Mouse (Mus musculus) midbrain, embryonic 11.5 days (tissue): Measurements from ENCODE around the gene C1qc. TPM values are rescaled to one million over a fixed set of nuclear protein-coding genes. Genes with fewer than 3 reads are reported as not detected.
A peak's percentile ranks its signal among the peaks of the same experiment; 100 is the strongest.

Experiments
- ATAC-seq: fragments of 200-750 bp; cut with Nextera tagmentation; 2 replicates; pipeline ENCODE4 v1.8.0; 2017; ENCODE audit warnings: moderate TSS enrichment, moderate library complexity; ENCODE audit not compliant: low FRiP score
- DNase-seq: peaks from one replicate; pipeline ENCODE4 v3.0.0; 2015; ENCODE audit warnings: low spot score; ENCODE audit errors: missing footprints
- H3K27ac ChIP-seq: fragments of 300-500 bp; sonication (generic); 2 replicates; pipeline ENCODE4 v1.5.1; 2014; ENCODE audit warnings: low read depth, low read length
- H3K27me3 ChIP-seq: fragments of 300-500 bp; sonication (generic); 2 replicates; pipeline ENCODE4 v1.6.1; 2014; ENCODE audit warnings: mild to moderate bottlenecking, low read length, moderate library complexity, mixed read lengths; ENCODE audit not compliant: control insufficient read depth, insufficient read depth
- H3K36me3 ChIP-seq: fragments of 300-500 bp; sonication (generic); 2 replicates; pipeline ENCODE4 v1.6.1; 2014; ENCODE audit warnings: mild to moderate bottlenecking, low read length, moderate library complexity, mixed read lengths; ENCODE audit not compliant: control insufficient read depth, insufficient read depth
- H3K4me1 ChIP-seq: fragments of 300-500 bp; sonication (generic); 2 replicates; pipeline ENCODE4 v1.6.1; 2014; ENCODE audit warnings: low read length; ENCODE audit not compliant: control insufficient read depth, insufficient read depth
- H3K4me2 ChIP-seq: fragments of 300-500 bp; sonication (generic); 2 replicates; pipeline ENCODE4 v1.6.1; 2014; ENCODE audit warnings: mild to moderate bottlenecking, moderate library complexity
- H3K4me3 ChIP-seq: fragments of 300-500 bp; sonication (generic); 2 replicates; pipeline ENCODE4 v1.5.1; 2014; ENCODE audit warnings: low read depth, low read length
- H3K9ac ChIP-seq: fragments of 300-500 bp; sonication (generic); 2 replicates; pipeline ENCODE4 v1.6.1; 2014; ENCODE audit warnings: low read length
- H3K9me3 ChIP-seq: fragments of 300-500 bp; sonication (generic); 2 replicates; pipeline ENCODE4 v1.6.1; 2016; ENCODE audit warnings: low read length; ENCODE audit not compliant: control insufficient read depth
- WGBS: fragments of 180-500 bp; shearing (Covaris S2); extraction: QIAGEN DNeasy Blood & Tissue Kit; methylation state at CpG from one replicate; pipeline ENCODE4 v1.1.7; 2014; 5-methylcytosine and 5-hydroxymethylcytosine counted together
- polyA plus RNA-seq: library from polyadenylated mRNA; unstranded; fragments of >200 nt; fragmentation: Nextera tagmentation; extraction: Ambion mirVana; gene quantifications from 2 replicates; pipeline ENCODE4 v1.2.1, GENCODE M21; 2014

Gene C1qc
- polyA plus RNA-seq, 1 experiment from 2014 or later, result 18.9 TPM

DNA sequence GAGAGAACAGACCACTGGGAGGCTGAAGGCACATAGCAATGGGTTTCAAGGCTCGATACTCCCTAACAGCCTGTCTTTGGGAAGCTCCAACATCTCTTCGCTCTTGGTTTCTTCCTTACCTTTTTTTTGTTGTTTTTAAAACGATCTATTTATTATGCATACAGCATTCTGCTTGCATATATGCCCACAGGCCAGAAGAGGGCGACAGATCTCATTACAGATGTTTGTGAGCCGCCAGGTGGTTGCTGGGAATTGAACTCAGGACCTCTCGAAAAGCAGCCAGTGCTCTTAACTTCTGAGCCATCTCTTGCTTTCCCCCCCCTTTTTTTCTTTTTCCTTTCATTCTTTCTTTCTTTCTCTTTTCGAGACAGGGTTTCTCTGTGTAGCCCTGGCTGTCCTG is 6.3 kb upstream of the C1qc start:
- peaks cover 5% of the 10 kb centered on the region; the same call in 1 of the 2 replicates for H3K4me1 ChIP-seq
- no peak overlapping the region for H3K27ac ChIP-seq
- no peak for ATAC-seq
- peaks cover 26% of the 10 kb centered on the region for H3K27me3 ChIP-seq
- H3K9me3 ChIP-seq, result no peaks in the 10 kb centered on the region
- WGBS, result 70% methylated on average over 7 of the region's 7 CpGs
- no peak overlapping the region for H3K4me3 ChIP-seq
- H3K9ac ChIP-seq, result no peak overlapping the region
- no peak for DNase-seq
- H3K36me3 ChIP-seq, result no peaks in the 10 kb centered on the region
- no peak overlapping the region for H3K4me2 ChIP-seq

DNA sequence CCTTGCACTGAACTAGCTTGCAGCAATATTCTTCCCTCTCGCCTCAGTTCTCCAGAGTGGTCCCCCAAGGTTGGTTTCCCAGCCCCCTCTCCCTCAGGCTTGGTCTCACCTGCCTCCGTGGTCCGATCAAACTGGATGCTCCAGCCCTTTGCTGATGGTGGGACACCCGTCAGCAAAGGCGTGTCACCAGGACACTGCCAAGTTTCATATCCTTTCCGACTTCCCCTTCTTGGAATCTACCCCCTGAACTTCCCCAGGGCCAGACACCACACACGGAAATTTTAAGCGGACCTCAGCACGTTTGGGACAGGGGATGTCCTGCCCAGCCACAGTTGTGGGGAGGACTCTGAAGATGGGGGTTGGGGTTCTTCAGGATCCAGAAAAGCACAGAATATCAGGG is 5.8 kb upstream of the C1qc start, which contains the start of gene C1qa:
TSS of gene C1qa (minus strand) at position 167 of the 400 bp plus-strand sequence.
- peaks cover 5% of the 10 kb centered on the region; the same call in 1 of the 2 replicates for H3K4me1 ChIP-seq
- H3K27ac ChIP-seq, result no peak within 1 kb of the TSS
- 82% methylated on average over 9 of the region's 9 CpGs for WGBS
- H3K4me3 ChIP-seq, result no peak within 1 kb of the TSS
- no peaks in the 10 kb centered on the region for H3K9me3 ChIP-seq
- H3K4me2 ChIP-seq, result no peak within 1 kb of the TSS
- no peaks in the 10 kb centered on the region for H3K36me3 ChIP-seq
- peaks cover 26% of the 10 kb centered on the region for H3K27me3 ChIP-seq
- ATAC-seq (no peak), DNase-seq (no peak)
- no peak within 1 kb of the TSS for H3K9ac ChIP-seq

DNA sequence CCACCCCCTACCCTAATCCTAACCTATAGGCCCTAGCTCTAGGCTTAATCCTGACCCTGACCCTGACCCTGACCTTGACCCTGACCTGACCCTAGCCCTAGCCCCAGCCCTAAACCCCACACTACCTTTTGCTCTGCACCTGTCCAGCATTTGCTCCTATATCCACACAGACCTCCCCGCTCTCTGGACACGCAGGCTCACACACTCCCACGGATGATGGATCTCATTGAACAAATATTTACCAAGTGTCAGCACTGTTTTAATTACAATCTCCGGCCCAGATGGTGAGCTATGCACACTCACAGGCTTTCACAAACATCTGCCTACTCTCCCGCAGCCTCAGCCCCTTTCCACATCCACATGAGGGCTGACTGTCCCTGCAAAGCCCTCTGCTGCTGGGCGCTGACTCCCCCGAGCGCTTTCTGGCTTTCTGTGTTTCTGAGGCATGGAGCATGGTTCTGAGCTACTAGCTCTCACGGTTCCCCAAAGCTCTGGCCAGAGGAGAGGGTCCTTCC is 5.3 kb upstream of the C1qc start:
- Histone ChIP-seq H3K9me3 (no peaks in the 10 kb centered on the region), H3K27me3 (peaks cover 30% of the 10 kb centered on the region), H3K9ac (no peak overlapping the region), H3K4me1 (peaks cover 5% of the 10 kb centered on the region; the same call in 1 of the 2 replicates), H3K4me2 (no peak overlapping the region), H3K36me3 (no peaks in the 10 kb centered on the region), H3K27ac (no peak overlapping the region), H3K4me3 (no peak overlapping the region)
- 68% methylated on average over 9 of the region's 9 CpGs for WGBS
- ATAC-seq, result peak; percentile 20; the same call in 1 of the 2 replicates
- DNase-seq, result no peak

DNA sequence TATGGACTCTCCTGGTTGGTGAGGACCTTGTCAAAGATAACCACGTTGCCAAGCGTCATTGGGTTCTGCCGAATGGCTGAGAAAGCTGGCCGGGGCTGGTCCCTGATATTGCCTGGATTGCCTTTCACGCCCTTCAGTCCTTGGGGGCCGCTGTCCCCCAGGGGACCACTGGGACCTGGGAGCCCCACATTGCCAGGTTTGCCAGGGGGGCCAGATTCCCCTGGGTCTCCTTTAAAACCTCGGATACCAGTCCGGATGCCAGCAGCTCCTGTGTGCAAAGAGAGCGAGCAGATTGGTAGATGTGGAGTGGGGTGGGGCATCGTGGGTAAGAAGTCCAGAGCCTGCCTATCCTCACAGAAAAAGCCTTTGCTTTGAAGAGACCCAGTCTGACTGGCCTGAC is 3.6 kb upstream of the C1qc start:
- Histone ChIP-seq H3K9me3 (no peaks in the 10 kb centered on the region), H3K4me2 (no peak overlapping the region; the same call in 1 of the 2 replicates), H3K4me1 (peaks cover 5% of the 10 kb centered on the region; the same call in 1 of the 2 replicates), H3K36me3 (no peaks in the 10 kb centered on the region), H3K4me3 (no peak overlapping the region), H3K27me3 (peaks cover 33% of the 10 kb centered on the region), H3K27ac (no peak overlapping the region), H3K9ac (no peak overlapping the region)
- WGBS, result 38% methylated on average over 10 of the region's 10 CpGs
- DNase-seq, result peak; percentile 79
- no peak for ATAC-seq

DNA sequence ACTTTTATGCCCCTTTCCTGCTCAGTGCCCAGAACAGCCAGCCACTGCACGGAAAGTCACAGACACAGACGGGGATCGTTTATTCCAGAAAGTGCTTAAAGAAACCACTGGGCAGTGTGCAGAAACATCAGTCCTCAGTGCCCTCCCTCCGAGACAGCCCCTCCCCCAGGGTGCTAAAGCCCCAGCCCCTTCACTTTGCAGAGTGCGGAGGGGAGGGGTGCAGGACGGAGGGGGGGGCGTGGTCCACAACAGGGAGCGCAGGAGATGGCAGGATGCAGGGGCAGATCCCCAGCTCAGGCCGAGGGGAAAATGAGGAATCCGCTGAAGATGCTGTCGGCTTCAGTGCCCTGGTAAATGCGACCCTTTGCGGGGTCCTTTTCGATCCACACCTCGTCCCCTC is 3.0 kb upstream of the C1qc start:
- WGBS, result 5% methylated on average over 15 of the region's 15 CpGs
- no peak overlapping the region for H3K27ac ChIP-seq
- no peak overlapping the region for H3K4me3 ChIP-seq
- H3K4me2 ChIP-seq, result no peak overlapping the region; the same call in 1 of the 2 replicates
- H3K9me3 ChIP-seq, result no peaks in the 10 kb centered on the region
- no peak for ATAC-seq
- no peaks in the 10 kb centered on the region for H3K36me3 ChIP-seq
- H3K4me1 ChIP-seq, result peaks cover 5% of the 10 kb centered on the region; the same call in 1 of the 2 replicates
- 0 out of 2 replicates have a peak overlapping the region, but pooled peaks have one; percentile 20 for H3K9ac ChIP-seq
- DNase-seq, result peak; percentile 84
- peaks cover 33% of the 10 kb centered on the region for H3K27me3 ChIP-seq

DNA sequence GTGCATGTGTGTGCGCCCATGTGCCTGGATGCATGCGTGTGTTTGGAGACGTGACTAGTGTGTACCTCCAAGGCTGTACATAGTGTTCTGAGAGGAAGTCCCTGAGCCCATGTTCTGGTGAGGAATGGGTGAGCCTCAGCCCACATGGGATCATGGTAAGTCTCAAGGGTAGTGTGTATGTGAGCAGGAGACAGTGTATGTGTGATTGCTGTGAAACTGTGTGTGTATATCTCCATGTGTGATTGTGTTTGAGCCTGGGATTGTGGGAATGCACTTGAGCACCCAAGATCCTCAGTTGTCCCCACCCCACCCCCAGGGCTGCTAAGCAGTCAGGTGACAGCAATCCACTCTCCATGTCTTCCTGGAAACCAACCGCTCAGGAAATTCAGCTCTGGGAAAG is 2.0 kb upstream of the C1qc start:
- Histone ChIP-seq H3K4me1 (peaks cover 5% of the 10 kb centered on the region; the same call in 1 of the 2 replicates), H3K4me2 (no peak overlapping the region), H3K9ac (no peak overlapping the region), H3K36me3 (no peaks in the 10 kb centered on the region), H3K4me3 (no peak overlapping the region), H3K9me3 (no peaks in the 10 kb centered on the region), H3K27me3 (peaks cover 33% of the 10 kb centered on the region), H3K27ac (no peak overlapping the region)
- 73% methylated on average over 4 of the region's 4 CpGs for WGBS
- ATAC-seq (no peak), DNase-seq (no peak)

DNA sequence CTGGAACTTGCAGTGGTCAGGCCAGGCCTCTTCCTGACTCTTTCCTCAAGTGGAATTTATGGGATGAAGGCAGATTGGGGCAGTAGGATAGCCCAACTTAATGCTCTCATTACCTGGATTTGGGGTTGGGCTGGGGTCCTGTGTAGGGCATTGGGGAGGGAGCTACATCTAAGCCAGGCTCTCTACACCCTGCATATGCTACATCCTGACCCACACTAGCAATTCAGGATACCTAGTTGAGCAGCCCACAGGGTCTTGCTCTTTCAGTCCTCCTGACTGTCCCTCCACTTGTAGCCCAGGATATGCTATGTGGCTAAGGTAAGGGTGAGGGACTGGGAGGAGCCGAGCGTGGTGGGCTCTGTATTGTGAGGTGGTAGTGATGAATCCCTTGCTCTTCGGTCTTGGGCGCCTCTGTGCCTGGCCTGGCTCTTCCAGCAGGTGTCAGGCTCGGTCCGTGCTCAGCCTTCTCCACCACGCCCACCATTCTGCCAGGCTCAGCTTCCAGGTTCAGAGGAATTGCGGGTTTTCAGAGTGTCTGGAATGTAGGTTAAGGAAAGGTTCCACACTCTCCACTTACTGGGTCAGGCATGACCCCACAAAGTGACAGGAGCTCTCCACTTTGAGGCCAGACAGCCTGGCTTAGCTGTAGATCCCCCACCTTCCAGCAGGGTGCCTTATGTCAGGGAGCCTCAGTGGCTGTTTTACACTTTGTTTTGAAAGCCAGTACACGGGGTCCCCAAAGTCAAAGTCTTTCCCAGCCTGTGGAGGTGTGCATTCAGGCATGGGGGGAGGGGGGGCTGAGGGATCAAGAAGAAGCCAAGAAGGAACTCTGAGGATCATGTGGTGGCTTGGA is 1.1 kb upstream of the C1qc start:
- peaks cover 5% of the 10 kb centered on the region; the same call in 1 of the 2 replicates for H3K4me1 ChIP-seq
- no peaks in the 10 kb centered on the region for H3K36me3 ChIP-seq
- WGBS, result 8% methylated on average over 9 of the region's 9 CpGs
- H3K27me3 ChIP-seq, result peaks cover 33% of the 10 kb centered on the region
- H3K9me3 ChIP-seq, result no peaks in the 10 kb centered on the region
- no peak overlapping the region for H3K4me3 ChIP-seq
- ATAC-seq, result peak; percentile 67
- no peak overlapping the region for H3K9ac ChIP-seq
- no peak overlapping the region for H3K27ac ChIP-seq
- DNase-seq, result peak; percentile 91
- no peak overlapping the region for H3K4me2 ChIP-seq

DNA sequence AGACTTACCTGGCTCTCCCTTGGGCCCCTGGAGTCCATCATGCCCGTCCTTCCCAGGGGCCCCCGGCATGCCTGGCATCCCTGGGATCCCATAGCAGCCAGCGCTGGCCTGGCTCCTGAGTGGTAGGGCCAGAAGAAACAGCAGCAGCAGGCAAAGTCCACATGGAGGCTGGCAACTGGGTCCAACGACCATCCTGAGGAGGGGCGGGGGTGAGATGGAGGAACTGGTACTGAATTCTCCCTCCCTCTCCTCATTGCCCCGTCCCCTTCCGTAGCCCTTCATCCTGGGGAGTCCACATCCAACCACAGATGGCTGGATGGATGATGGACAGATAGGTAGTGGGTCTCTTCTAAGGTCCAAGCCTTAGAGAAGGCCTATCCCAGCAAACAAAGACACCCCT is 494 bp downstream of the C1qc start:
- ATAC-seq (no peak), DNase-seq (no peak)
- H3K27ac ChIP-seq, result no peak overlapping the region
- H3K4me3 ChIP-seq, result no peak overlapping the region
- WGBS, result 72% methylated on average over 7 of the region's 7 CpGs
- peaks cover 5% of the 10 kb centered on the region; the same call in 1 of the 2 replicates for H3K4me1 ChIP-seq
- H3K4me2 ChIP-seq, result no peak overlapping the region
- no peaks in the 10 kb centered on the region for H3K36me3 ChIP-seq
- H3K27me3 ChIP-seq, result peaks cover 33% of the 10 kb centered on the region
- no peak overlapping the region for H3K9ac ChIP-seq
- H3K9me3 ChIP-seq, result no peaks in the 10 kb centered on the region

DNA sequence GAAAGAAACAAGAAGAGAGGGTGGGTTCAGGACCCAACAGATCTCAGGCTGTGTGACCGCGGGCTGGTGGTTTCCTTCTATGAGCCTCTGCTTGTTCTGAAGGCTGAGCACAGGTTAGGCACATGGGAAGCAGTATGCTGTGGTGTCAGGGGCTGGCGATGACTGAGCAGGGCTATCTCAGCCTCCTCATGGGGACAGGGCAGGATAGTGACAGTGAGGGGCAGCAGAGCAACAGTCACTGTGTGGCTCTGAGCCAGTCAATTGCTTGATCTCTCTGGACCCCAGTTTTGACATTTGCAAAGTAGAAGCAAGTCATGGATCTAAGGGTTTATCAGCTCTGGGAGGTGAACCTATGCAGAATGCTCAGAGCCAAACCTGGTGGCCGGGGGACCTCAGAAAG is 1.8 kb downstream of the C1qc start:
- H3K27me3 ChIP-seq, result peaks cover 22% of the 10 kb centered on the region
- ATAC-seq (no peak), DNase-seq (no peak)
- H3K4me2 ChIP-seq, result no peak overlapping the region
- H3K4me1 ChIP-seq, result peaks cover 3% of the 10 kb centered on the region; the same call in 1 of the 2 replicates
- no peak overlapping the region for H3K9ac ChIP-seq
- H3K4me3 ChIP-seq, result no peak overlapping the region
- 78% methylated on average over 4 of the region's 4 CpGs for WGBS
- H3K9me3 ChIP-seq, result no peaks in the 10 kb centered on the region
- no peaks in the 10 kb centered on the region for H3K36me3 ChIP-seq
- H3K27ac ChIP-seq, result no peak overlapping the region
